Mouse (Mus musculus): ENCODE results near the gene Leng1.

DNA sequence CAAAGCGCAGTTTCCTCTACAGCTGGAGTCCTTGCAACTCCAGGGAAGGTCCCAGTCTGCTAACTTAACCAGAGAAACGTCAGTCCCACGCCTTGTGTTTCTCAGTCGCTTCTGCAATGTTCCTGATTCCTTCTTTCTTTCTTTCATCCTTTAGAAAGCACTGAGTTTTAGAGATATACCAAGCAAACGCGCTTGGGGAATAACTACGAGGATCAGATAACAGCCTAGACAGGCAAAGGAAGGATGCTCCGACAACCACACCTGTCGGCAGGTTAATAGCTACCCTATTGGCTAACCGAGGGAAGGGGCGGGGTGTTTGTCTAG is 21.3 kb downstream of the Leng1 start:
- TF ChIP-seq MYOG (IDR thresholded peaks at IDR 0.05; ENCODE audit: control insufficient read depth in 1 of 3, insufficient read depth in 1 of 3, insufficient read length in 2 of 3, low read depth in 2 of 3) = no peak
- TF ChIP-seq POLR2A (IDR thresholded peaks at IDR 0.05; ENCODE audit: insufficient read length, low read depth) = no peak
